Mouse (Mus musculus) CH12.LX (cell line): ENCODE data around the gene Pebp1. TPM values are rescaled to one million over a fixed set of nuclear protein-coding genes. Genes with fewer than 3 reads are reported as not detected.

Experiments used
- DNase-seq: peaks from one replicate; pipeline ENCODE4 v3.0.0-alpha.2; 2013; ENCODE audit errors: extremely low read depth
- H3K27ac ChIP-seq: 2 replicates; pipeline ENCODE4 v1.5.1; 2012; ENCODE audit warnings: low read depth, mild to moderate bottlenecking, control low read depth, moderate library complexity; ENCODE audit not compliant: insufficient read depth
- H3K27me3 ChIP-seq: replicated peaks from 2 replicates; pipeline ENCODE3; 2012; ENCODE audit warnings: inconsistent platforms
- H3K36me3 ChIP-seq, 2 experiments: replicated peaks in 1 of 2; 2 replicates each; pipeline versions ENCODE3 to v1.6.1; 2012; ENCODE audit warnings: inconsistent platforms in 1 of 2, low read length in 1 of 2, mild to moderate bottlenecking in 1 of 2, mixed read lengths in 1 of 2, moderate library complexity in 1 of 2; ENCODE audit not compliant: control insufficient read depth in 1 of 2, insufficient read depth in 1 of 2
- H3K4me1 ChIP-seq, 2 experiments: 2 replicates each; pipeline ENCODE4 v1.6.1; 2012; ENCODE audit warnings: inconsistent platforms in 1 of 2, moderate library complexity in 1 of 2; ENCODE audit not compliant: insufficient read depth in 2 of 2, control insufficient read depth in 1 of 2
- H3K4me2 ChIP-seq: 2 replicates; pipeline ENCODE4 v1.6.1; 2012; ENCODE audit warnings: low read depth, mild to moderate bottlenecking, control low read depth; ENCODE audit not compliant: poor library complexity, insufficient read depth, severe bottlenecking
- H3K4me3 ChIP-seq, 3 experiments: fragments of 150-350 bp in 1 of 3; sonication (generic) in 1 of 3; replicated peaks in 1 of 3; 2 replicates each; pipeline versions ENCODE3 to v1.5.1; 2011 to 2012; ENCODE audit warnings: low read depth in 2 of 3, low read length in 2 of 3, mild to moderate bottlenecking in 2 of 3, moderate library complexity in 2 of 3, control low read depth in 1 of 3, improper control_type of control experiment in 1 of 3, inconsistent platforms in 1 of 3, mixed read lengths in 1 of 3; ENCODE audit not compliant: poor library complexity in 1 of 3
- H3K79me2 ChIP-seq: replicated peaks from 2 replicates; pipeline ENCODE4 v1.6.1; 2012; ENCODE audit warnings: mild to moderate bottlenecking, moderate library complexity; ENCODE audit not compliant: control insufficient read depth, poor library complexity, insufficient read depth, severe bottlenecking; ENCODE audit errors: extremely low read depth
- H3K9ac ChIP-seq: 2 replicates; pipeline ENCODE4 v1.6.1; 2012; ENCODE audit warnings: low read depth, mild to moderate bottlenecking, control low read depth, moderate library complexity; ENCODE audit not compliant: insufficient read depth
- H3K9me3 ChIP-seq: replicated peaks from 2 replicates; pipeline ENCODE3; 2012; ENCODE audit warnings: low read length, inconsistent platforms, mixed read lengths
- BHLHE40 ChIP-seq: IDR thresholded peaks from 2 replicates; pipeline ENCODE4 v1.6.1; 2011; ENCODE audit warnings: mild to moderate bottlenecking, low read depth, low read length, improper control_type of control experiment
- CHD1 ChIP-seq: IDR thresholded peaks from 2 replicates; pipeline ENCODE4 v1.6.1; 2012; ENCODE audit warnings: low read depth, low read length, improper control_type of control experiment, inconsistent platforms
- CHD2 ChIP-seq: IDR thresholded peaks from 2 replicates; pipeline ENCODE4 v1.6.1; 2011; ENCODE audit warnings: low read length, improper control_type of control experiment
- CTCF ChIP-seq, 2 experiments: IDR thresholded peaks in 1 of 2; conservative IDR thresholded peaks in 1 of 2; 2 replicates each; pipeline ENCODE4 v1.5.1; 2011 to 2012; ENCODE audit warnings: low read depth in 2 of 2, low read length in 2 of 2, improper control_type of control experiment in 1 of 2, inconsistent platforms in 1 of 2, mild to moderate bottlenecking in 1 of 2, moderate library complexity in 1 of 2
- ELF1 ChIP-seq: IDR thresholded peaks from 2 replicates; pipeline ENCODE4 v1.6.1; 2014; ENCODE audit warnings: low read depth, mild to moderate bottlenecking, inconsistent platforms, low read length, improper control_type of control experiment
- GABPA ChIP-seq: IDR thresholded peaks from 2 replicates; pipeline ENCODE4 v1.6.1; 2012; ENCODE audit warnings: low read depth, low read length, improper control_type of control experiment, inconsistent platforms; ENCODE audit not compliant: insufficient replicate concordance
- JUN ChIP-seq: IDR thresholded peaks from 2 replicates; pipeline ENCODE4 v1.6.1; 2011; ENCODE audit warnings: low read depth, mild to moderate bottlenecking, low read length, improper control_type of control experiment, moderate library complexity; ENCODE audit not compliant: insufficient read depth
- KAT2A ChIP-seq: IDR thresholded peaks from 2 replicates; pipeline ENCODE4 v1.6.1; 2012; ENCODE audit warnings: low read length, improper control_type of control experiment, inconsistent platforms; ENCODE audit not compliant: insufficient replicate concordance
- MAX ChIP-seq: IDR thresholded peaks from 2 replicates; pipeline ENCODE4 v1.6.1; 2011; ENCODE audit warnings: low read length, improper control_type of control experiment
- MEF2A ChIP-seq: IDR thresholded peaks from 2 replicates; pipeline ENCODE4 v1.6.1; 2014; ENCODE audit warnings: low read depth, mild to moderate bottlenecking, inconsistent platforms, low read length, improper control_type of control experiment, borderline replicate concordance
- POLR2A ChIP-seq: IDR thresholded peaks from 2 replicates; pipeline ENCODE4 v1.6.1; 2011; ENCODE audit warnings: low read depth, mild to moderate bottlenecking, improper control_type of control experiment, low read length
- SIN3A ChIP-seq: IDR thresholded peaks from 2 replicates; pipeline ENCODE4 v1.6.1; 2012; ENCODE audit warnings: low read length, improper control_type of control experiment, inconsistent platforms
- USF1 ChIP-seq: IDR thresholded peaks from 2 replicates; pipeline ENCODE4 v1.6.1; 2014; ENCODE audit warnings: low read depth, mild to moderate bottlenecking, inconsistent platforms, low read length, improper control_type of control experiment
- ZKSCAN1 ChIP-seq: IDR thresholded peaks from 2 replicates; pipeline ENCODE4 v1.6.1; 2012; ENCODE audit warnings: low read depth, inconsistent platforms, low read length, improper control_type of control experiment, borderline replicate concordance
- ZMIZ1 ChIP-seq: IDR thresholded peaks from 2 replicates; pipeline ENCODE4 v1.6.1; 2012; ENCODE audit warnings: low read depth, mild to moderate bottlenecking, inconsistent platforms, low read length, improper control_type of control experiment
- ZNF384 ChIP-seq: IDR thresholded peaks from 2 replicates; pipeline ENCODE4 v1.6.1; 2012; ENCODE audit warnings: low read depth, low read length, improper control_type of control experiment, inconsistent platforms
- dilution Hi-C: fragments of 300-500 bp; cut with MboI; formaldehyde crosslinking; loops from 2 replicates; pipeline ENCODE4 v1.14.3; 2020; ENCODE audit warnings: low sequenced_read_pairs; ENCODE audit not compliant: extremely low pct_unique_long_range_greater_than_20kb, extremely low pct_ligation_motif_present
- in situ Hi-C: fragments of 300-500 bp; cut with MboI; formaldehyde crosslinking; loops from 3 replicates; pipeline ENCODE4 v1.14.3; 2019; ENCODE audit warnings: low sequenced_read_pairs, low pct_ligation_motif_present, low pct_unique_long_range_greater_than_20kb, mixed read lengths
- polyA plus RNA-seq: library from polyadenylated mRNA; unstranded; fragments of >175 nt; gene quantifications from 2 replicates; pipeline ENCODE4 v1.2.1, GENCODE M21; 2012; ENCODE audit warnings: low read depth; ENCODE audit not compliant: insufficient read length
- total RNA-seq, 2 experiments: library from RNA; depleted of rRNA; stranded (reverse); fragments of 300-350 nt in 1 of 2; fragments of >200 nt in 1 of 2; gene quantifications; 2 replicates each; pipeline ENCODE4 v1.2.3; 2012 to 2014

The Pebp1 gene
- total and polyA plus RNA-seq, 3 experiments = 393 to 710 (median 585) TPM

DNA sequence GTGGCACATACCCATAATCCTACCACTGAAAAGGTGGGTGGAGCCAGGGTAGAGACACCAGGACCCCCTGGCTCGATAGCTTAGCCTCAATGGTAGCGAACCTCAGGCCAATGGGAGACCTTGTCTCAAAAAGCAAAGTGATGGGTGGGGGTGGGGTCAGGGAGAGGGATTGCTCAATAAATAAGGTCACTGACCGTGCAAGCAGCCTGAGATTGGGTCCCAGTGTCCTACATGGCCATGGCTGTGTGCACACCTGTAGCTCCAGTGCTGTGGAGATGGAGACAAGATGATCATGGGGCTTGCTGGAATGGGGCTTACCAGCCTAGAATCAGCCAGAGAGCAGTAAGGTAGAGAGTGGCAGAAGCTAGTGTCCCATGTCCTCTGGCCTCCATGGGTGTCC is 35.7 kb downstream of the Pebp1 start:
- in situ Hi-C loops = no loop called here
- Histone ChIP-seq H3K9me3 (no peaks in the 10 kb centered on the region), H3K36me3 (peaks cover 49 to 91% of the 10 kb centered on the region in 2 experiments), H3K4me3 (no peak overlapping the region), H3K27me3 (no peaks in the 10 kb centered on the region), H3K4me1 (no peaks in the 10 kb centered on the region), H3K27ac (no peak overlapping the region), H3K79me2 (no peaks in the 10 kb centered on the region), H3K4me2 (no peak overlapping the region), H3K9ac (no peak overlapping the region)
- dilution Hi-C loops = no loop called here
- DNase-seq = no peak
- no peak for TF ChIP-seq KAT2A
- no peak for TF ChIP-seq ZMIZ1
- TF ChIP-seq ZNF384 = no peak
- no peak for TF ChIP-seq CTCF (conservative IDR thresholded peaks at IDR 0.05 in 1 of 2, IDR thresholded peaks at IDR 0.05 in 1 of 2; ENCODE audit: low read depth in 2 of 2, low read length in 2 of 2)
- TF ChIP-seq SIN3A = no peak
- TF ChIP-seq MEF2A = no peak

GRCm38 (mm10) chr5:117250796-117251195 is 36.6 kb downstream of the Pebp1 start:
- no peak overlapping the region for H3K4me2 ChIP-seq
- H3K4me1 ChIP-seq = no peaks in the 10 kb centered on the region
- H3K79me2 ChIP-seq = no peaks in the 10 kb centered on the region
- no peak for TF ChIP-seq ZKSCAN1
- no peak for TF ChIP-seq ZMIZ1
- no peak for TF ChIP-seq CHD2
- TF ChIP-seq MAX = no peak
- TF ChIP-seq CHD1 = no peak
- TF ChIP-seq ZNF384 = no peak
- TF ChIP-seq POLR2A = no peak
- TF ChIP-seq JUN = no peak
- TF ChIP-seq USF1 = no peak
- no peak for TF ChIP-seq KAT2A
- TF ChIP-seq BHLHE40 = no peak
- no peak for TF ChIP-seq MEF2A
- TF ChIP-seq CTCF (conservative IDR thresholded peaks at IDR 0.05 in 1 of 2, IDR thresholded peaks at IDR 0.05 in 1 of 2; ENCODE audit: low read depth in 2 of 2, low read length in 2 of 2) = no peak
- TF ChIP-seq ELF1 = no peak
- no peak for TF ChIP-seq GABPA
- H3K4me3 ChIP-seq = no peak overlapping the region
- H3K9ac ChIP-seq = no peak overlapping the region
- no peak overlapping the region for H3K27ac ChIP-seq
- no peaks in the 10 kb centered on the region for H3K9me3 ChIP-seq
- no peak for DNase-seq
- dilution Hi-C loops = no loop called here
- no peaks in the 10 kb centered on the region for H3K27me3 ChIP-seq
- H3K36me3 ChIP-seq = peaks cover 39 to 90% of the 10 kb centered on the region in 2 experiments
- in situ Hi-C loops = no loop called here
